Mouse (Mus musculus) liver, embryonic 11.5 days (tissue): ENCODE measurements around the gene Negr1. TPM values are rescaled to one million over a fixed set of nuclear protein-coding genes. Genes with fewer than 3 reads are reported as not detected.

ENCODE experiments used
- ATAC-seq: fragments of 200-750 bp; cut with Nextera tagmentation; replicated peaks from 2 replicates; pipeline ENCODE4 v1.8.0; 2017; ENCODE audit warnings: moderate number of reproducible peaks, mild to moderate bottlenecking, moderate TSS enrichment, moderate library complexity; ENCODE audit not compliant: low FRiP score
- DNase-seq: peaks from one replicate; pipeline ENCODE4 v3.0.0-alpha.2; 2017; ENCODE audit warnings: low spot score
- H3K27ac ChIP-seq: fragments of 300-500 bp; sonication (generic); 2 replicates; pipeline ENCODE4 v1.5.1; 2014; ENCODE audit warnings: mild to moderate bottlenecking, low read depth, low read length, control low read depth
- H3K27me3 ChIP-seq: fragments of 300-500 bp; sonication (generic); replicated peaks from 2 replicates; pipeline ENCODE4 v1.6.1; 2014; ENCODE audit warnings: low read length, mixed read lengths; ENCODE audit not compliant: control insufficient read depth, insufficient read depth
- H3K36me3 ChIP-seq: fragments of 300-500 bp; sonication (generic); 2 replicates; pipeline ENCODE4 v1.6.1; 2014; ENCODE audit warnings: mild to moderate bottlenecking, low read length, moderate library complexity, mixed read lengths; ENCODE audit not compliant: control insufficient read depth, insufficient read depth
- H3K4me1 ChIP-seq: fragments of 300-500 bp; sonication (generic); replicated peaks from 2 replicates; pipeline ENCODE4 v1.6.1; 2014; ENCODE audit warnings: low read length, mixed read lengths; ENCODE audit not compliant: control insufficient read depth, insufficient read depth
- H3K4me2 ChIP-seq: fragments of 300-500 bp; sonication (generic); 2 replicates; pipeline ENCODE4 v1.6.1; 2014; ENCODE audit warnings: mild to moderate bottlenecking, control low read depth, moderate library complexity
- H3K4me3 ChIP-seq: fragments of 300-500 bp; sonication (generic); 2 replicates; pipeline ENCODE4 v1.5.1; 2014; ENCODE audit warnings: low read depth, low read length, control low read depth
- H3K9ac ChIP-seq: fragments of 300-500 bp; sonication (generic); 2 replicates; pipeline ENCODE4 v1.6.1; 2014; ENCODE audit warnings: low read depth, low read length, control low read depth
- H3K9me3 ChIP-seq: fragments of 300-500 bp; sonication (generic); 2 replicates; pipeline ENCODE4 v1.6.1; 2016; ENCODE audit warnings: low read length, inconsistent platforms, mixed read lengths; ENCODE audit not compliant: control insufficient read depth
- WGBS: fragments of 180-500 bp; shearing (Covaris S2); extraction: QIAGEN DNeasy Blood & Tissue Kit; methylation state at CpG from one replicate; pipeline ENCODE4 v1.1.7; 2014; 5-methylcytosine and 5-hydroxymethylcytosine counted together
- polyA plus RNA-seq: library from polyadenylated mRNA; unstranded; fragments of >200 nt; fragmentation: Nextera tagmentation; extraction: Ambion mirVana; gene quantifications from 2 replicates; pipeline ENCODE4 v1.2.1, GENCODE M21; 2014

The Negr1 gene
- polyA plus RNA-seq, 1 experiment from 2014 or later = 1.7 TPM

DNA sequence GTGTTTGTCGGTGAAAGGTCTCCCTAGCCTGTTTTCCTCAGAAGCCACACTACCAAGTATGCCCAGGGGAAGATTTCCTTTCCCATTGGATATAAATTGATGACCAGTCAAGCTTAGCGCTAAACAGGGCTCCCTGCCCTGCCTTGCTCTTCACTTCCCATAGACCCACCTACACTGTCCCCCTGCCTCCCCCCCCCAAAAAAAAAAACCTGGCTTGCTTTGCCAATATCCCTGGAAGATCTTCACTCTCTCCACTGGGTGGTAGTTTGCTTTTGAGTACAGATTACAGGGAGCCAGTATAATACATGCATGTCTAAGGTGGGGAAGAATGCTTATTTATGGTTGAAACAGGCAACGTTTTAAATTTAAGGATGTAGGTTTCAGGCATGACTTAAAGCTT is 1.8 kb downstream of the Negr1 start:
- no peaks in the 10 kb centered on the region for H3K36me3 ChIP-seq
- H3K9ac ChIP-seq = no peak overlapping the region
- no peak overlapping the region for H3K4me3 ChIP-seq
- 25% methylated on average over 3 of the region's 3 CpGs for WGBS
- no peaks in the 10 kb centered on the region for H3K9me3 ChIP-seq
- no peak overlapping the region for H3K4me2 ChIP-seq
- DNase-seq (no peak), ATAC-seq (no peak)
- no peaks in the 10 kb centered on the region for H3K4me1 ChIP-seq
- H3K27ac ChIP-seq = no peak overlapping the region
- peaks cover 46% of the 10 kb centered on the region for H3K27me3 ChIP-seq

DNA sequence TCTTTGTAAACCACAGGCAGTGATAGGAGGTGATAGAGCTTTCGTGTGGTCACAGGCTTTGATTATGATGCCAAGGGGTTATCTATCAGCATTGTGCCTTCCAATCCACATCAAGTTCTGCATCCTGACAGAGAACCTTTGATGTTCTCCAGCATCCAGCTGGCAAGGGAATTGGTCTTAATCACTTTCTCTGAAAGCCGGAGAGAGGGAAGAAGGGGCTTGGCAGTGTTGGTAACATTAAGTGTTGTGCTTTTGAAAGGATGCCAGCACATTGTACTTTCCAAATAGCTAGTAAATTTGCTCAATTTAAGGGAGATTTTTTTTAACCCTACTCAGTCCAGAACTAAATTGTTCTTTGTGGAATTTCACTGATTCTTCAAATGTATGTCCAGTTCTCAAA is 11.9 kb downstream of the Negr1 start:
- ATAC-seq (no peak), DNase-seq (no peak)
- 30% methylated on average over 2 of the region's 2 CpGs for WGBS
- Histone ChIP-seq H3K27ac (no peak overlapping the region), H3K4me2 (no peak overlapping the region), H3K9me3 (no peaks in the 10 kb centered on the region), H3K4me3 (no peak overlapping the region), H3K27me3 (no peaks in the 10 kb centered on the region), H3K36me3 (no peaks in the 10 kb centered on the region), H3K9ac (no peak overlapping the region), H3K4me1 (no peaks in the 10 kb centered on the region)

DNA sequence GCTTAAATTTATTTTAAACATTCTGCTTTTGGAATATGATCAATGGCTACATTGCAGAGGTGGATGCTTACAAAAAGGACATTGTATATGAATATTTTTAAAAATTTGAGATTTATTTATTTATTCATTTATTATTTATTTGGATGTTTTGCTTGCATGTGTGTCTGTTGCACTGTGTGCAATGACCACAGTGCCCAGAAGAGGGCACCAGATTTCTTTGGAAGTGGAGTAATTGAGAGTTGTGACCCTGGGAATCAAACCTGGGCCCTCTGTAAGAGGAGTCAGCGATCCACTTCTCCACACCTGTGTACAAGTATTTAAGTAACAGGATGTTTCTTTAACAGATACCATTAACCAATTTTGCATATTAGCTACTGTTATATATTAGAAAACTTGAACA is 14.7 kb downstream of the Negr1 start:
- no peak for DNase-seq
- H3K9me3 ChIP-seq = no peaks in the 10 kb centered on the region
- no peak overlapping the region for H3K9ac ChIP-seq
- WGBS = 79% methylated on average over 1 of the region's 1 CpGs
- H3K27ac ChIP-seq = no peak overlapping the region
- no peak for ATAC-seq
- H3K27me3 ChIP-seq = no peaks in the 10 kb centered on the region
- no peaks in the 10 kb centered on the region for H3K36me3 ChIP-seq
- H3K4me2 ChIP-seq = no peak overlapping the region
- no peaks in the 10 kb centered on the region for H3K4me1 ChIP-seq
- H3K4me3 ChIP-seq = no peak overlapping the region

DNA sequence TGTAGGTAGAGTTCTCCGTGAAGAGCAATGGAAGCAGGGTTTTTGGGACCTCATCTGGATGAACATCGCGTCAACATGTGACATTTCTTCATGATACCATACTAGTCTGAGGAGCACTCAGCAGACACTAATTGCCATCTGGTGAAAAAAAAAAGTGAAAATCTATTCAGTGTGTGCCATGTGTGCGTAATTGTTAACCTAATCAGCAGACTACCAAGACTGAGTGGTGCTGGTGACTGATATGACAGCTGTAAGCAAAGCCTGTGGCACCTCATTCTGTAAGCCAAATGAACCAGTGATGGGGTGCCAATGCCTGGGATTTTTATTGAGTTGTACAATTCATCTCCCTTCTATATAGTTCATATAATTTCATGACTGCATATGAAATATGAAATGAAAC is 29.0 kb downstream of the Negr1 start:
- no peaks in the 10 kb centered on the region for H3K9me3 ChIP-seq
- DNase-seq (no peak), ATAC-seq (no peak)
- H3K4me1 ChIP-seq = no peaks in the 10 kb centered on the region
- no peak overlapping the region for H3K4me2 ChIP-seq
- no peak overlapping the region for H3K27ac ChIP-seq
- 83% methylated on average over 4 of the region's 4 CpGs for WGBS
- no peaks in the 10 kb centered on the region for H3K36me3 ChIP-seq
- no peak overlapping the region for H3K9ac ChIP-seq
- H3K4me3 ChIP-seq = no peak overlapping the region
- H3K27me3 ChIP-seq = no peaks in the 10 kb centered on the region

DNA sequence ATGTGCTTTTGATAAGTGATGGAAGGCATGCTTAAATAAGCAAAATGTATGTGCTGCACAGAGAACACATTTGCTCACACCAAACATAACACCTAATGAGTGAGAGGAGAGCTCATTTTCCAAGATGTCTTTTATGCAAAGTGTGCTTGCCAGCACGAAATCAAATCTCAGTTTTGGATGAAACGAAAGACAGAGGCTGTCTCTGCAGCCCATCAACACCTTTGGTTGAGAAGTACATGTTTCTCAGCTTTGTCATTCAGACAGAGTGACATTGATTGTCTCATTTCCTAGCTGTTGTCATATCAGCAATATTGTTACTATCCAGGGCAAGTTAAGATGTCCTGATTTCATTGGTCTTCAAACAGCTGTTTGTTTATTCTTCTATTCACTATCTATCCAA is 29.5 kb downstream of the Negr1 start:
- H3K9me3 ChIP-seq = no peaks in the 10 kb centered on the region
- WGBS = 55% methylated on average over 2 of the region's 2 CpGs
- ATAC-seq (no peak), DNase-seq (no peak)
- H3K4me3 ChIP-seq = no peak overlapping the region
- no peak overlapping the region for H3K4me2 ChIP-seq
- no peaks in the 10 kb centered on the region for H3K4me1 ChIP-seq
- no peaks in the 10 kb centered on the region for H3K27me3 ChIP-seq
- H3K27ac ChIP-seq = no peak overlapping the region
- H3K9ac ChIP-seq = no peak overlapping the region
- no peaks in the 10 kb centered on the region for H3K36me3 ChIP-seq

DNA sequence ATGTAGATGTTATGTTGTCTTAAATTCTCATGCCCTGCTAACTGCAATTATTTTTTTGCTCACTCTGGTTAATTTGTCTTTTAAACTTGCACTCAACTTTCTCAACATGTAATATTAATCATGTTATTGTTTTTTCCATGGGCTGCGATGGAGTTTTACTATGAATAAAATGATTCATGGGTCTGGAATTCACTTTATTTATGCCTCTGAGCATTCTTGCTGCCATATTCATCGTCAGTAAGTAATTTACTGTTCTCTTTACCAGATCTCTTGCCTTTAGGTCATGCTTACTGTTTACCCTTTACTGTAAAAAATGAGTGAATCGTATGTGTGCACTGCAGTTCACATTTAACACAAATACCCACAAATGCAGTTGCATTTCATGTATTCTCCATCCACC is 45.3 kb downstream of the Negr1 start:
- Histone ChIP-seq H3K27ac (no peak overlapping the region), H3K4me3 (no peak overlapping the region), H3K4me2 (no peak overlapping the region), H3K36me3 (no peaks in the 10 kb centered on the region), H3K4me1 (no peaks in the 10 kb centered on the region), H3K9me3 (no peaks in the 10 kb centered on the region), H3K27me3 (no peaks in the 10 kb centered on the region), H3K9ac (no peak overlapping the region)
- WGBS = 71% methylated on average over 3 of the region's 3 CpGs
- DNase-seq (no peak), ATAC-seq (no peak)

DNA sequence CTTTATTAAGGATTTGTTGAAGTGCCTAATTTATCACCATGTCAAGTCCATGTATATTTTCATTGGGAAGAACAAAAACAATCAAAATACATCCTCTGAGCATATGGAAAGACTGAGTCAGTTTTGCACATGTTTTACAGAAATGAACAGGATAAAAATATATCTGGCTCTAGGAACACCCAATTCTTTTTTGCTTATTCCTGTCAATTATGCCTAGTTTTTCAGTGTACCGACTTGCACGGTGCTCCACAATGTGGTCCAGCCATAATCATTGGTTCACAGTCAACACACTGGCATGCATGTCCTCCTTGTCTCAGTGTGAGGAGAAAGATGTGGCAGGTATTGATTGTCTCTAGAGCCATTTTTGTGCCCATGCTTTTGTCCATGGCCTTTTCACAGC is 58.3 kb downstream of the Negr1 start:
- WGBS = 86% methylated on average over 2 of the region's 2 CpGs
- Histone ChIP-seq H3K4me3 (no peak overlapping the region), H3K27me3 (no peaks in the 10 kb centered on the region), H3K36me3 (no peaks in the 10 kb centered on the region), H3K9ac (no peak overlapping the region), H3K4me2 (no peak overlapping the region), H3K4me1 (no peaks in the 10 kb centered on the region), H3K9me3 (no peaks in the 10 kb centered on the region), H3K27ac (no peak overlapping the region)
- no peak for ATAC-seq
- no peak for DNase-seq

DNA sequence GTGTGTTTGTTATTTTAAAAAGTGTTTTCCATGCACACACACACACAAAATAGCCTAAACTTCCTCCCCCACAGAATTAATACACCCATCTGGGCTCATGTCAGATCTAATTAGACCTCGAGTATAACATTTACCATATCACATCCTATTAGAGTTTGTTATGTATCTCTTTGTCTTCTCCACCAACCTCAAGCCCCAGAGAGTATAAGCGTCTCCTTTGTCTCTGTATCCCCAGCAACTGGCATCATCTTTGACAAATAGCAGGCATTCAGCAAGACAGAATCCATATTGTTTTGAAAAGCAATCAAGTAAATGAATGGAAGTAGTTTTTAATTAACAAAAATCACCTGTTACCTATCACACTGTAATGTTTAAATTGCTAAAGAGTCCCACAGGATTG is 67.0 kb downstream of the Negr1 start:
- no peaks in the 10 kb centered on the region for H3K27me3 ChIP-seq
- 66% methylated on average over 2 of the region's 2 CpGs for WGBS
- no peak overlapping the region for H3K4me2 ChIP-seq
- H3K9ac ChIP-seq = no peak overlapping the region
- H3K4me1 ChIP-seq = no peaks in the 10 kb centered on the region
- no peak for DNase-seq
- H3K9me3 ChIP-seq = no peaks in the 10 kb centered on the region
- no peak overlapping the region for H3K4me3 ChIP-seq
- no peak for ATAC-seq
- no peak overlapping the region for H3K27ac ChIP-seq
- no peaks in the 10 kb centered on the region for H3K36me3 ChIP-seq

DNA sequence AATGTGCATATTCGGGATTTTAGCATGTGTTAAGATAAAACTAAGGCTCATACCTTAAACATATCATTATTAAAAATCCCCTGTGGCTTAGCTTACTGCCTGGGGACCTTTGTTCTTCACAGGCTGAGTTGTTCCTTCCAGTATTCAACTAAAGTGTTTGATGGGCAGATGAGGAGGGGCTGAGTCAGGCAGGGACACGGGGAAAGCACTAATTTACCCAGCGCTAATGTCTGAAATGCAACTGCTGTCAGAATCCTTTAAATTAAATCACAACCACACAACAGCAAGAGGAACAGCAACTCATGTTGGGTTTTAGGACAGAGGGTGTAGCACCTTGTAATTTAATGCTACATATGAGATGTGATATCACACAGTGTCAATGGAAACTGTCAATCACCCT is 71.3 kb downstream of the Negr1 start:
- Histone ChIP-seq H3K4me1 (no peaks in the 10 kb centered on the region), H3K27me3 (no peaks in the 10 kb centered on the region), H3K4me2 (no peak overlapping the region), H3K9me3 (no peaks in the 10 kb centered on the region), H3K27ac (no peak overlapping the region), H3K4me3 (no peak overlapping the region), H3K36me3 (no peaks in the 10 kb centered on the region), H3K9ac (no peak overlapping the region)
- DNase-seq (no peak), ATAC-seq (no peak)
- 50% methylated on average over 3 of the region's 3 CpGs for WGBS
